Comparison of ENCODE assay signal across 11 mouse cellular contexts in the genomic region with DNA sequence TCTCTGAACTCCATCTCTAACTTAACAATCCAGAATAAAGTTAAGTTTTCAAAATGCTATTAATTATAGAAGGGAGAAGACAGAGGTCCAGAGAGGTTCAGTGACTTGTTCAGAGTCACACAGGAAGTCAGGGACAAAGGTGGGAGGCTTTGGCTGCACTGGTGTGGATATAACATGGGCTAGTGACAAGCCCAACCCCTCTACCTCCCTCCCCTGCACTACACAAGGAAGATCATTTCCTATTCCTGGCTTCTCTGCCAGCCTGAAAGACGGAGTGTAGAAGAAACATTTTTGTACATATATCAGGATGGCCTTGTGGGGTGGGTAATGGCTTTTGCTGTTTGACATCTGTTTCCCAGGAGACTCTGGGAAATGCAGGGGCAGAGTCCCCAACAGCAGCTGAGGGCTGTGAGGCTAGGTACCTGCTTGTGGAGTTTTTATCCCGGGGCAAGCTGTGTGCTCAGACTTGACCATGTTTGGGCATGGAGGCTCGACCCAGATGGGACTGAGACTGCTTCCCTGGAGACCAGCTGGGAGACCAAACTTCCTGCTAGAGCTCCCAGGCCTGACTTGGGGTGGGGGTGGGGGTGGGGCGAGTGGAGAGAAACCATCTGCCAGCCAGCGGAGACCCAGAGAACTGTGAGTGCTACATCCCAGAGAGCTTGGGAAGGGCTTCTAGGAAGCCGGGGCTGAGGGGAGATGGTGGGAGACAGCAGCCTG. TPM values are rescaled to one million over a fixed set of nuclear protein-coding genes. Genes with fewer than 3 reads are reported as not detected.
DNase-seq lines count a peak whose midpoint lies in the region; ATAC-seq lines count a peak whose summit lies in the region.
"Had no signal": no experiment of that assay in that cellular context is flagged by ENCODE, and none has a peak within 500 bp of the region (broad histone marks: within the 10 kb centered on the region; RNA-seq: fewer than 3 reads in every experiment).

TSS of gene Kcnmb1 (plus strand) at position 326 of the 720 bp plus-strand sequence.

- 47% methylated on average over 6 of the region's 6 CpGs for WGBS in forebrain, embryonic 16.5 days

- H3K4me3 ChIP-seq in forebrain, embryonic 16.5 days (replicated peaks; ENCODE audit: low read length) = no peak within 1 kb of the TSS

- H3K9me3 ChIP-seq in forebrain, embryonic 16.5 days (ENCODE audit: control insufficient read depth, low read length) = no peaks in the 10 kb centered on the region

- peaks cover 5% of the 10 kb centered on the region; the same call in 1 of the 2 replicates for H3K4me1 ChIP-seq in forebrain, embryonic 16.5 days (replicated peaks; ENCODE audit: control insufficient read depth, insufficient read depth, low read length)

- no peaks in the 10 kb centered on the region for H3K27me3 ChIP-seq in forebrain, embryonic 16.5 days (replicated peaks; ENCODE audit: control insufficient read depth, insufficient read depth, low read length)

- no peak within 1 kb of the TSS for H3K9ac ChIP-seq in forebrain, embryonic 16.5 days (replicated peaks; ENCODE audit: low read depth, low read length)
- H3K9ac ChIP-seq: liver, embryonic 14.5 days had no signal

- no peaks in the 10 kb centered on the region for H3K36me3 ChIP-seq in forebrain, embryonic 16.5 days (ENCODE audit: control insufficient read depth, insufficient read depth)

- ATAC-seq in forebrain, embryonic 16.5 days = 0 out of 2 replicates have a peak, but pooled peaks have one; percentile 47
- no peak for ATAC-seq in erythroid progenitor cell, adult 5-6 weeks (replicated peaks; ENCODE audit: low FRiP score, poor library complexity, severe bottlenecking)
- ATAC-seq: inflammation-experienced regulatory T-cells, adult 6 months had no signal

- no peak within 1 kb of the TSS for H3K4me2 ChIP-seq in forebrain, embryonic 16.5 days (ENCODE audit: low read length)

- no peak within 1 kb of the TSS for H3K27ac ChIP-seq in forebrain, embryonic 16.5 days (ENCODE audit: low read length)
- H3K27ac ChIP-seq: liver, embryonic 14.5 days had no signal

- intact Hi-C loops in heart, postnatal 36 days (cut with DNase I) = no loop called here

- peak; percentile 92 for DNase-seq in heart, adult 11 months
- no peak for DNase-seq in heart, postnatal 36 days
- peak; percentile 6 for DNase-seq in kidney, adult 18-20 months
- DNase-seq in lung, postnatal 25 days (ENCODE audit: low spot score) = peak; percentile 25
- no peak for DNase-seq in gastrocnemius, adult 18-20 months (ENCODE audit: low spot score)
- no peak for DNase-seq in left cerebral cortex, adult 9 months (ENCODE audit: low spot score in 2 of 2)
- DNase-seq: thymus, postnatal 4 days had no signal

RNA-seq across cellular contexts. Expression of gene Kcnmb1, which starts in this region (rescaled TPM):
- under 1 TPM; 0.84 to 0.97 TPM for total RNA-seq in heart, postnatal 36 days (2021)
- 0.18 and 0.20 TPM in 2 replicates for polyA plus RNA-seq in forebrain, embryonic 16.5 days (2015; fragmentation: Nextera tagmentation; extraction: Ambion mirVana)
- not detected in 2 replicates for total RNA-seq in erythroid progenitor cell, adult 5-6 weeks (2015; ENCODE audit: low replicate concordance)
- not detected in 2 replicates for total RNA-seq in erythroid progenitor cell, adult 5-6 weeks (2017; ENCODE audit: low replicate concordance)
- total RNA-seq in gastrocnemius, adult 18-20 months (2021) = under 1 TPM; 0.26 to 0.27 TPM

Comparison
In these comparisons a context has a peak if more than half of its experiments do, and no peak if none do; other contexts are left out.
1. DNase-seq: peak in heart, adult 11 months (single experiment), kidney, adult 18-20 months (single experiment) and lung, postnatal 25 days (single experiment); none in heart, postnatal 36 days (0 of 2), gastrocnemius, adult 18-20 months (single experiment) and left cerebral cortex, adult 9 months (0 of 2).
2. Peak in ATAC-seq in forebrain, embryonic 16.5 days; RNA of the gene not detected or under 1 TPM.